Mouse (Mus musculus) midbrain, embryonic 11.5 days (tissue): ENCODE results near the gene Serpinb1c. TPM values are rescaled to one million over a fixed set of nuclear protein-coding genes. Genes with fewer than 3 reads are reported as not detected.
"Not testable (repeated sequence)": the region's sequence is repeated elsewhere in the genome, so short reads cannot be mapped to it uniquely, and the experiment has no call there.

Source experiments
- ATAC-seq: fragments of 200-750 bp; cut with Nextera tagmentation; 2 replicates; pipeline ENCODE4 v1.8.0; 2017; ENCODE audit warnings: moderate TSS enrichment, moderate library complexity; ENCODE audit not compliant: low FRiP score
- DNase-seq: peaks from one replicate; pipeline ENCODE4 v3.0.0; 2015; ENCODE audit warnings: low spot score; ENCODE audit errors: missing footprints
- H3K27ac ChIP-seq: fragments of 300-500 bp; sonication (generic); 2 replicates; pipeline ENCODE4 v1.5.1; 2014; ENCODE audit warnings: low read depth, low read length
- H3K27me3 ChIP-seq: fragments of 300-500 bp; sonication (generic); 2 replicates; pipeline ENCODE4 v1.6.1; 2014; ENCODE audit warnings: mild to moderate bottlenecking, low read length, moderate library complexity, mixed read lengths; ENCODE audit not compliant: control insufficient read depth, insufficient read depth
- H3K36me3 ChIP-seq: fragments of 300-500 bp; sonication (generic); 2 replicates; pipeline ENCODE4 v1.6.1; 2014; ENCODE audit warnings: mild to moderate bottlenecking, low read length, moderate library complexity, mixed read lengths; ENCODE audit not compliant: control insufficient read depth, insufficient read depth
- H3K4me1 ChIP-seq: fragments of 300-500 bp; sonication (generic); 2 replicates; pipeline ENCODE4 v1.6.1; 2014; ENCODE audit warnings: low read length; ENCODE audit not compliant: control insufficient read depth, insufficient read depth
- H3K4me2 ChIP-seq: fragments of 300-500 bp; sonication (generic); 2 replicates; pipeline ENCODE4 v1.6.1; 2014; ENCODE audit warnings: mild to moderate bottlenecking, moderate library complexity
- H3K4me3 ChIP-seq: fragments of 300-500 bp; sonication (generic); 2 replicates; pipeline ENCODE4 v1.5.1; 2014; ENCODE audit warnings: low read depth, low read length
- H3K9ac ChIP-seq: fragments of 300-500 bp; sonication (generic); 2 replicates; pipeline ENCODE4 v1.6.1; 2014; ENCODE audit warnings: low read length
- H3K9me3 ChIP-seq: fragments of 300-500 bp; sonication (generic); 2 replicates; pipeline ENCODE4 v1.6.1; 2016; ENCODE audit warnings: low read length; ENCODE audit not compliant: control insufficient read depth
- WGBS: fragments of 180-500 bp; shearing (Covaris S2); extraction: QIAGEN DNeasy Blood & Tissue Kit; methylation state at CpG from one replicate; pipeline ENCODE4 v1.1.7; 2014; 5-methylcytosine and 5-hydroxymethylcytosine counted together
- polyA plus RNA-seq: library from polyadenylated mRNA; unstranded; fragments of >200 nt; fragmentation: Nextera tagmentation; extraction: Ambion mirVana; gene quantifications from 2 replicates; pipeline ENCODE4 v1.2.1, GENCODE M21; 2014

The Serpinb1c gene
- polyA plus RNA-seq: not detected in 2 replicates

DNA sequence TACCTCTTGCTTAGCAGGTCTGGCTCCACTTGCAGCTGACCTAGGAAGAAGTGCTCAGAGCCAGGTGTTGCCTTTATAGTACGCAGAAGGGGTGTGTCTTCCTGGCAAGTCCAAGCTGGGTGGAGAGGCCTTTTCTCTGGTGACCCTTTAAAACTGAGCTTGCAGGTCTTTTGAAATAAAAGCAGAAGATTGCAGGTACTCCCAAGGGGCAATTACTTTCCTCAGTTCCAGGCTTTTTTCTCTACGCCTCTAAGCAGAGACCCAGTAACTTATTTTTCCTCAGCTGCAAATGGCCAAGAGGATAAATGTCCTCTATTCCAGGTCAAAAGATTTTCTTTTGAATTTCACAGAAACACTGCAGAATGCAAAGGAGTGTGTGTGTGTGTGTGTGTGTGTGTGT, at the start of gene Serpinb1c:
TSS of gene Serpinb1c (minus strand) at position 101 of the 400 bp plus-strand sequence.
- 83% methylated on average over 2 of the region's 2 CpGs for WGBS

DNA sequence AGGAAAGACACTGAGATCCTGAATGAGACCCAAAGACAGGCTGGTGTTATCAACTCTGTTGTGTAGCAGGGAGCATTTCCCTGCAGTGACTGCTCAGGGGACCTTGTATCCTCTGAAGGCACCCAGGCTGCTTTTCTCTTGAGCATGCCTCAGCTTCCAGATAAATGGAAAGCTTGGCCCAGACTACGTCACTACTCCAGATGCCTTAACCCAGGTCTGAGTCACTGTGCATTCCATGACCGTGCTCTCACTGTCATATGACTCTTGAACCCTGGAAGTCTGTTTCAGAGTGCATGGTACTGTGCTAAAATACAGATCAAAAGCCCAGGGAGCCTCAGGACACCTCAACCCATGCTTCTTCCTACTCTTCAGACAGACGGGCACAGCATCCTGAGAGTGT, 41.2 kb upstream of the Serpinb1c start:
- not testable (repeated sequence) for DNase-seq, ATAC-seq

More for the DNA sequence above, at the start of gene Serpinb1c:
- Histone ChIP-seq H3K4me2 (no peak within 1 kb of the TSS), H3K9ac (no peak within 1 kb of the TSS), H3K27me3 (no peaks in the 10 kb centered on the region), H3K27ac (no peak within 1 kb of the TSS), H3K4me3 (no peak within 1 kb of the TSS), H3K36me3 (no peaks in the 10 kb centered on the region), H3K4me1 (no peaks in the 10 kb centered on the region), H3K9me3 (no peaks in the 10 kb centered on the region)
- DNase-seq (no peak), ATAC-seq (no peak)

DNA sequence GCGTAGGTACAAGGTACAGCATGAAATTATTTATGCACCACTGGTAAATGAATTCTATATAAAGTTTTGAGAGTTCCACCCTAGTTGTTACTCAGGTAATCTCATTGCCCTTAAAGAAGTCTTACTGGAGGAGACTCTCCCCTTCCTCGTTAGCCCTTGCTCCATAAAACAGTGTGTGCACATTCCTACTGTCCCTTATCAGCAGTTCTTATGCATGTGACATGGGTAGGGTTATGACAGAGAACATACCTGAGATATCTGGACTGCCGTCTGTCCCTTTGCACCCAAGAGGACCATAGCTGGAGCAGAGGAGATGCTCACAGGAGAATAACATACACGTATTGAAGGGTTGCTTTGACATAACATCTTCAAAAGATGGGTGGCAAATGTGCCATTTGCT, 40.3 kb upstream of the Serpinb1c start:
- not testable (repeated sequence) for H3K27me3 ChIP-seq, H3K36me3 ChIP-seq, H3K4me2 ChIP-seq, H3K9ac ChIP-seq, H3K27ac ChIP-seq, H3K4me3 ChIP-seq, DNase-seq, H3K4me1 ChIP-seq, H3K9me3 ChIP-seq, ATAC-seq
- 79% methylated on average over 4 of the region's 4 CpGs for WGBS

More for the DNA sequence above, 41.2 kb upstream of the Serpinb1c start:
- H3K36me3 ChIP-seq, H3K4me3 ChIP-seq, H3K27me3 ChIP-seq, H3K9me3 ChIP-seq, H3K4me2 ChIP-seq, H3K27ac ChIP-seq, H3K4me1 ChIP-seq, H3K9ac ChIP-seq: not testable (repeated sequence)
- WGBS: 78% methylated on average over 3 of the region's 3 CpGs

DNA sequence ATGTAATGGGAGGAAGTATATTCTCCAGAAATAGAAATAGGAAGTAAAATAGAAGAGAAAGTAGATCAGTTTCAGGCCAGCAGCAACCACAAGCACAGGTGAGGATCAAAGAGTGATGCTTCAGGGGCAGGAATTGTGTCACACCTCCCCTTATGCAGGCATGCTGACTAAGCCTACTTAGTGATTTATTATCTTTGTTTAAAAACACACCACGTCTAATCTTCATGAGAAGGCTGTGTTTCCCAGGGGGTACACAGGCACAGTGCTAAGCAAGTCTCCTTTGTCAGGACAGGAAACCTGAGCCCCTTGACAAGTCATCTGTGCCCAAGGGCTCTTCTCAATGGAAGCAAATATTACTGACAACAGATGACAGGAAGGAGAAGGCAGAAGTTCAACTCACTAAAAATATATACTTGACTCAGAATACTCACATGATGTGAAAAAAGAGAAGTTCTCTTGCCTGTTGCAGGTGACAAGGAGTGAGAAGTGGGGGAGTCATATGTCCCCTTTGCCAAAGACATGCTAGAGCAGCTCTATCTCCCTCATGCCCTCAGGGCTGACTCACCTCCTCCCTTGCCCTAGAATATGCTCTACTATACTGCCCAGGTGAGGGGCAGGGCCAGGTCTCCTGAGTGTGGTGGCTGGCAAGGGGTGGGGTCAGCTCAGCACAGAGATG, 36.8 kb upstream of the Serpinb1c start:
- H3K4me2 ChIP-seq: no peak overlapping the region
- H3K27ac ChIP-seq: no peak overlapping the region
- no peaks in the 10 kb centered on the region for H3K9me3 ChIP-seq
- H3K27me3 ChIP-seq: no peaks in the 10 kb centered on the region
- 33% methylated on average over 1 of the region's 1 CpGs for WGBS
- ATAC-seq: no peak
- H3K4me3 ChIP-seq: no peak overlapping the region
- H3K4me1 ChIP-seq: no peaks in the 10 kb centered on the region
- DNase-seq: no peak
- H3K9ac ChIP-seq: no peak overlapping the region
- H3K36me3 ChIP-seq: no peaks in the 10 kb centered on the region

DNA sequence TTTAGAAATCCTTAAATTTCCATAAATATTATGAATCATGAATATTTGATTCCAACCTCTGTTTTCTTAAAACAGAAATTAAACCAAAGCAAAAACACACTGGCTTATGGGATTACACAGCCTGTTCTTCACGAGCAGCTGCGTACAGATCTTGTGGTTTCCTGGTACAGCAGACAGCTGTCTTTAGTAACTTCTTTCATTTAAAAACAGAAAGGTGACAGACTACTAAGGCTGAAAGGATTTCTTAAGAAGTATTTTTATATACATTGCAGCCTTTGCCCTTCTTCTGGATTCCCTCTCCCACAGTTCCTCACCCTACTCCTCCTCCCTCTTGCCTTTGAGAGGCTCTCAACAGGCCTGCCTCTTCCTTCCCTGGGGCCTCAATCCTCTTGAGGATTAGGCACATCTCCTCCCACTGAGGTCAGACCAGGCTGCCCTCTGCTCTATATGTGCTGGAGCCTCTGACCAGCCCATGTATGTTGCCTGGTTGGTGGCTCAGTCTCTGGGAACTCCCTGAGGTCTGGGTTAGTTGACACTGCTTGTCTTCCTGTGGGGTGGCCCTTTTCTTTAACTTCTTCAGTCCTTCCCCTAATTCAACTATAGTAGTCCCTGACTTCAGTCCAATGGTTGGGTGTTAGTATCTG, 31.2 kb upstream of the Serpinb1c start:
- Histone ChIP-seq H3K4me1 (no peaks in the 10 kb centered on the region), H3K9ac (no peak overlapping the region), H3K27me3 (no peaks in the 10 kb centered on the region), H3K36me3 (no peaks in the 10 kb centered on the region), H3K27ac (no peak overlapping the region), H3K9me3 (no peaks in the 10 kb centered on the region), H3K4me2 (no peak overlapping the region), H3K4me3 (no peak overlapping the region)
- DNase-seq (no peak), ATAC-seq (no peak)
- WGBS: 74% methylated on average over 2 of the region's 2 CpGs

DNA sequence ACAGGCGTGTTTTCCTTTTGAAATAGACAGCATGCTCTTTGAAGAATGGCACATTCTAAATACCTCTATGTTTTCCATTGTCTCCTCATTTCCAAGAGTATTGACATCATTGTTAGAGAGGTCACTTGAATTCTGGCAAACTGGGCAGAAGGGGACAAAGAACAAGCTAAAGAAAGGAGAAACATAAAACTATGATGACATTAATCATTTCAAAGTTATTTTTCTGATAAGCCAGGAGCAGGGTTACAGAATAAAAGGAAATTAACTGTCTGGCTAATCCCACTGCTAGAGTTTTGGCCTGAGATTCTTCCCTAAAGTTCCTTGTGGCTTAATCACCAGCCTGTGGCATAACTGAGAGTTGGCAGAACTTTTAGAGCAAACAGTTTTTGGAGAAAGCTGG, 29.2 kb upstream of the Serpinb1c start:
- 62% methylated on average over 1 of the region's 1 CpGs for WGBS

DNA sequence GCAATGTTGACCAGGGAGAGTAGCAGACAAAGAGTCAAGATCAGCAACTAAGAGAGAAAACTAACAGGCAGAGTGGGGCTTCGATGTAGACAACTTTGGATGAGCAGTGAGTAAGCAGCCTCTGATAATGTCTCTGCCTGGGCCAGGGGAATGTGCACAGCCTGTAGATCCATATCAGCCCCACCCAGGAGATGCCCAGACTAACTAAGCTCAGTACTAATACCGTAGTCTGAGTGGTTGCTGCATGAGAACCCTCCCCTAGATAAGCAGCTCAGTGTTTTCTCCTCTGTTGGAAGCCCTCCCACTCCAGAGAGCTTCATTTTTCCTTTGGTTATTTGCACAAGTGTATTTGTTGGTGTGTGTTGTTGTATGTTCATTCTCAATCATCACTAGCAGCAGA, 28.6 kb upstream of the Serpinb1c start:
- no peak overlapping the region for H3K27ac ChIP-seq
- no peaks in the 10 kb centered on the region for H3K36me3 ChIP-seq
- no peak overlapping the region for H3K9ac ChIP-seq
- H3K4me1 ChIP-seq: no peaks in the 10 kb centered on the region
- ATAC-seq (no peak), DNase-seq (no peak)
- H3K4me3 ChIP-seq: no peak overlapping the region
- no peaks in the 10 kb centered on the region for H3K9me3 ChIP-seq
- H3K27me3 ChIP-seq: no peaks in the 10 kb centered on the region
- no peak overlapping the region for H3K4me2 ChIP-seq
- 90% methylated on average over 2 of the region's 2 CpGs for WGBS

More for the DNA sequence above, 29.2 kb upstream of the Serpinb1c start:
- Histone ChIP-seq H3K27ac (no peak overlapping the region), H3K4me2 (no peak overlapping the region), H3K27me3 (no peaks in the 10 kb centered on the region), H3K9ac (no peak overlapping the region), H3K36me3 (no peaks in the 10 kb centered on the region), H3K4me1 (no peaks in the 10 kb centered on the region), H3K4me3 (no peak overlapping the region), H3K9me3 (no peaks in the 10 kb centered on the region)
- DNase-seq (no peak), ATAC-seq (no peak)

DNA sequence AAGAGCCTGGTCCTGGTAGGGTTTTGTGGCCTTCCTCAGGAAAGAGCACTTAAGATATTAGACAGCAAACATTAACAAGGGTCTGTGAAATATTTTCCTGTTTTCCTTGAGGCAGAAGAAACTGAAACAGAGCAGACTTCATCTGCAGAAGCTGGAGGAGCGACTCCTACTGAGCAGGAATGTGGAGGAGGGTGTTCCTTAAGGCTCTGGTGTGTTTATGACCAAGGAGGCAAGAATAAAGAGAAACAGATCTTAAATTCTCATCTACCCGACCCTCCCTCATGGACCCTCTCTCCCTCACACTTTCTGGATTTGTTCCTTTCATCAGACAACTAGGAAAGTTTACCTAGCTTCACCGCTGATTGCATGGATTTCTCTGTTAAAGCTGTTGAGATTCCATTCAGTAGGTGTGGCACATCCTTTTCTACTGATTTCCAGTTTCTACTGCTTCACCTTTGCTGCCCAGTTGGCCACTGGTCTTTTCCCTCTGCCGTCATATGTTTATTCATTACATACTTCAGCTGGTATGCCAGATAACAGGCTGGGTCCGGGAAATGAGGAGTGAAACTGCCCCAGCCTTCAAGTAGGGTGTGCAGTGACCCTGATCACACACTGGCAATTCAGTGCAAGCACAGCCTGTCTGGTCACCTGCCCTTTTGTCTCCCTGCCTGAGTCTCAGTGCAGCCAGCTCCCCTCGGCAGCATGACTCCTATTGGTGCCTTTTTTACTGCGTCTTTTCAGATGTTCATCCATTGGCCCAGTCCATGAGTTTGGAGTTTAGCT, 26.8 kb upstream of the Serpinb1c start:
- Histone ChIP-seq H3K4me1 (no peaks in the 10 kb centered on the region), H3K4me3 (no peak overlapping the region), H3K36me3 (no peaks in the 10 kb centered on the region), H3K9me3 (no peaks in the 10 kb centered on the region), H3K27me3 (no peaks in the 10 kb centered on the region), H3K9ac (no peak overlapping the region), H3K27ac (no peak overlapping the region), H3K4me2 (no peak overlapping the region)
- 62% methylated on average over 7 of the region's 7 CpGs for WGBS
- ATAC-seq (no peak), DNase-seq (no peak)

DNA sequence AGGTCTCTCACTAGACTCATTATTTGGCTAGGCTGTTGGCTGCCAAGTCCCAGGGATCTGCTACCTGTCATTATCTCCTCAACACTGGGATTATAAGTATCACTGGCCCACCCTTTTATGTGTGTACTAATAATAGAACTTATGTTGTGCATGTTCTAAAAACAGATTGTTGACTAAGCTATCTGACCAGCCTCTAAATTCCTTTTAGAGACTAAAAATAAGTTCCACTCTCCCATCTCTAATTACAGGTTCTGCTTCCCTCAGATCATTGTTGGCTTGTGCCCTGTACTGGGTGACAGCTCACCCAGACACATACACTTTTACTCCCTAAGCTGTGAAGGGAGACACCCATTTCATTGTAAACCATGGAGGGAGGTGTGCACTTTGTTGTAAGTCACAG, 24.6 kb upstream of the Serpinb1c start:
- no peak for DNase-seq
- H3K4me3 ChIP-seq: no peak overlapping the region
- no peak overlapping the region for H3K27ac ChIP-seq
- H3K36me3 ChIP-seq: no peaks in the 10 kb centered on the region
- no peaks in the 10 kb centered on the region for H3K27me3 ChIP-seq
- no peak overlapping the region for H3K4me2 ChIP-seq
- H3K9ac ChIP-seq: no peak overlapping the region
- ATAC-seq: no peak
- no peaks in the 10 kb centered on the region for H3K4me1 ChIP-seq
- no peaks in the 10 kb centered on the region for H3K9me3 ChIP-seq
